Mouse (Mus musculus): Measurements from ENCODE around the gene Pom121l2.

DNA sequence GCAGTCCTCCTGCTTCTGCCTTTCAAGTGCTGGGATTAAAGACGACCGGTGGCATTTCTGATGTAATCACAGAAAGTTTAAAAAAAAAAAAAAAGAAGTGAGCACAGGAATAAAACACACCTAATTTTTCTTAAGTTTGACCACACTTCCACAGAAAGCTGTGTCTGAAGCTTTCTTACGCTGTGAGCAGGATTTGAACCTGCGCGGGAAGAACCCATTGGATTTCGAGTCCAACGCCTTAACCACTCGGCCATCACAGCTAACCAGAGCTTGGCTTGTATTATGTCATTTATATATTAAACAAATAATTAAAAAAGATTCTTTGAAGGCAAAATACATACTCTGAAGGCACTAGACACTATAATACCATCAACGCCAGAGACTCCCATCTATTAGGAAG is 41.2 kb downstream of the Pom121l2 start:
- TF ChIP-seq EP300 (optimal IDR thresholded peaks at IDR 0.05) (no peak), CTCF (IDR thresholded peaks at IDR 0.05; ENCODE audit: low read depth) (no peak)

All from stomach, postnatal 0 days (tissue).